Mouse (Mus musculus) right cerebral cortex, postnatal 10 days (tissue): ENCODE results near the gene Gnmt.
"Not testable (repeated sequence)": the region's sequence is repeated elsewhere in the genome, so short reads cannot be mapped to it uniquely, and the experiment has no call there.

Source experiments
- DNase-seq, 2 experiments: peaks; one replicate each; pipeline ENCODE4 v3.0.0; 2021; ENCODE audit warnings: low spot score in 2 of 2

The Gnmt gene

GRCm38 (mm10) chr17:46728904-46729318 is at the start of gene Gnmt:
Gene Gnmt (minus strand): TSS chr17:46729168.
- no peak for DNase-seq

- no peak for DNase-seq
Measured at GRCm38 (mm10) chr17:46776087-46776486, 47.1 kb upstream of the Gnmt start.

- DNase-seq, result no peak
Measured at GRCm38 (mm10) chr17:46775070-46775469, 46.1 kb upstream of the Gnmt start.

GRCm38 (mm10) chr17:46774131-46774472 is 45.1 kb upstream of the Gnmt start:
- DNase-seq, result no peak

GRCm38 (mm10) chr17:46773278-46774130 is 44.5 kb upstream of the Gnmt start:
- no peak for DNase-seq

- peak; percentile 89 to 92 for DNase-seq
Measured at GRCm38 (mm10) chr17:46772404-46773277, 43.7 kb upstream of the Gnmt start, which contains the start of gene 2310039H08Rik. Gene 2310039H08Rik (plus strand): TSS chr17:46772635.

- peak in 1 of 2 experiments; percentile 38 for DNase-seq
Measured at GRCm38 (mm10) chr17:46772038-46772403, 43.1 kb upstream of the Gnmt start.

- peak in 1 of 2 experiments; percentile 38 for DNase-seq
Measured at GRCm38 (mm10) chr17:46771616-46772015, 42.6 kb upstream of the Gnmt start.

GRCm38 (mm10) chr17:46771025-46771424 is 42.1 kb upstream of the Gnmt start:
- no peak for DNase-seq

GRCm38 (mm10) chr17:46770546-46770945 is 41.6 kb upstream of the Gnmt start:
- DNase-seq, result no peak

- no peak for DNase-seq
Measured at GRCm38 (mm10) chr17:46767868-46768267, 38.9 kb upstream of the Gnmt start.

GRCm38 (mm10) chr17:46764916-46765315 is 35.9 kb upstream of the Gnmt start:
- DNase-seq, result not testable (repeated sequence)

- DNase-seq, result no peak
Measured at GRCm38 (mm10) chr17:46763544-46763943, 34.6 kb upstream of the Gnmt start, which contains the start of gene Ptcra. Gene Ptcra (minus strand): TSS chr17:46763712.

GRCm38 (mm10) chr17:46758753-46759152 is 29.8 kb upstream of the Gnmt start:
- DNase-seq, result no peak

- peak; percentile 99 to 100 for DNase-seq
Measured at GRCm38 (mm10) chr17:46751794-46752556, 23.0 kb upstream of the Gnmt start, which contains the start of gene Cnpy3. Gene Cnpy3 (minus strand): TSS chr17:46752214.

GRCm38 (mm10) chr17:46751056-46751793 is 22.3 kb upstream of the Gnmt start:
- no peak for DNase-seq

GRCm38 (mm10) chr17:46750580-46750979 is 21.6 kb upstream of the Gnmt start:
- no peak for DNase-seq

- no peak for DNase-seq
Measured at GRCm38 (mm10) chr17:46749282-46749681, 20.3 kb upstream of the Gnmt start.

GRCm38 (mm10) chr17:46747806-46748205 is 18.8 kb upstream of the Gnmt start:
- no peak for DNase-seq

- no peak for DNase-seq
Measured at GRCm38 (mm10) chr17:46747234-46747633, 18.3 kb upstream of the Gnmt start.

- DNase-seq, result no peak
Measured at GRCm38 (mm10) chr17:46745506-46745905, 16.5 kb upstream of the Gnmt start.
